Mouse (Mus musculus) lung, postnatal 4 days (tissue): Measurements from ENCODE around the gene Mydgf.
A peak's percentile ranks its signal among the peaks of the same experiment; 100 is the strongest.

Experiments used
- DNase-seq, 2 experiments: peaks; one replicate each; pipeline ENCODE4 v3.0.0; 2021

Gene Mydgf

GRCm38 (mm10) chr17:56183658-56184103 lies at the start of gene Mydgf:
Gene Mydgf (minus strand): TSS chr17:56183920.
- peak; percentile 96 to 97 for DNase-seq

GRCm38 (mm10) chr17:56233389-56233788 lies 49.7 kb upstream of the Mydgf start:
- no peak for DNase-seq

DNA sequence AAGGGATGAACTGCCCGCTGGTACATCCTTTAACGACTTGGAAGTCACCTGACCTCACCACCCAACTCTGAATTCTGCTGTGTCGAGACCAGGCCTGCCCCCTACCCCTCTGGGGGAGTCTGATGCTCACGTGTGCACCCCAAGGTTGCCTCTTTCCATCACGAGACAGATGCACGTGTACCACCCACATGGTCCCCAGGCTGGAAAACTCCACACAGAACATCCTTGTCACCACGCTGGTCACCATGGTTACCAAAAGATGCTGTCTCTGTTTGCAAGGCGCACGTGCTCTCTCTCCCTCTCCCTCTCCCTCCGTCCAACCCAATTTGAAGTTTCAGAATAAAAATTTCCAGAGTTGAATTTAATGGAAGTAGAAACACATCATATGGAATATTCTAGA lies 46.2 kb upstream of the Mydgf start:
- no peak for DNase-seq

GRCm38 (mm10) chr17:56226566-56226965 lies 42.8 kb upstream of the Mydgf start:
- DNase-seq = no peak

DNA sequence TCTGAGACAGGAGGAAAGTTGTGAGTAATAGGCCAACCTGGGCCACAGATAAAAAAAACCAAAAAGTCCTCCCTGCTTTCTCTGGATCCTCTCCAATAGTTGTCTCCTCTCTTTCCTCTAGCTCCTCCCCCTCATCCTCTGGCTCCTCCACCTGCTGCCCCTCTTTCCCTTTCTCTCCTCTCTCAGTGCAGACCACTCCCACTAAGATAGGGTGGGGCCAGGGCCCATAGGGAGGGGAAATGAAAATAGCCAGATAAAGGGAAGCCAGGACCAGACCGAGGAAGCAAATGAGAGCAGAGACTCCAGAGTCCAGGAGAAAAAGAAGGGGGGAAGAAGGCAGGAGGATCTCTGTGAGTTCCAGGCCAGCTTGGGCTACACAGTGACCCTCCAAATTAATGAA lies 41.2 kb upstream of the Mydgf start:
- no peak for DNase-seq

DNA sequence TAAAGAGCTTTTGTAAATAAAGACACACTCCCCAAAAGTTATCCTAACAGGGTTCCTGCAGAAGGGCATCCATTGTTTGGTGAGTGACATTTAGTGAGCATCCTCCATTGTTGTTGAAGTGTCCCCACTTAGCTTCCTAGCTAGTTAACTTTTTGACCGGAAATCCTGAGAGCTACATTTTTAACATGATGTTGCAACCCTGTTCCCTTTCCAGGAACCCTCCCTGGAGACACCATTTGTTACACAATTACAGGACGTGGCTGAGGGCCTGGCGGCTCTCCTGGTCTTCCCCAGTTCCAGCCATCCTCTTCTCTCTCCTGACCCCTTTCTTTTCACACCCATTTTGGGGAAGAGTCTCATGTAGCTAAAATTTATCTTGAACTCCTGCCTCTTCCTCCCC lies 36.1 kb upstream of the Mydgf start:
- DNase-seq = peak; percentile 50 to 62

DNA sequence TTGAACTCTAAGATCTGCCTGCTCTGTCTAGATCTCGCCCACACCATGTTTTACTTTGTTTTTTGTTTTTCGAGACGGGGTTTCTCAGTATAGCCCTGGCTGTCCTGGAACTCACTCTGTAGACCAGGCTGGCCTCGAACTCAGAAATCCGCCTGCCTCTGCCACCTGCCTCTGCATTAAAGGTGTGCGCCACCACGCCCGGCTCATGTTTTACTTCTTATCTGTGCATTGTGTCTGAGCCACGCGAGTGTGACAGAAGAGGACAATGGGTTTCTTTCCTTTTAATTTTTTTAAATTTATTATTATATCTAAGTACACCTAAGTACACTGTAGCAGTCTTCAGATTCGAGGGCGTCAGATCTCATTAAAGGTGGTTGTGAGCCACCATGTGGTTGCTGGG lies 35.5 kb upstream of the Mydgf start:
- no peak for DNase-seq

DNA sequence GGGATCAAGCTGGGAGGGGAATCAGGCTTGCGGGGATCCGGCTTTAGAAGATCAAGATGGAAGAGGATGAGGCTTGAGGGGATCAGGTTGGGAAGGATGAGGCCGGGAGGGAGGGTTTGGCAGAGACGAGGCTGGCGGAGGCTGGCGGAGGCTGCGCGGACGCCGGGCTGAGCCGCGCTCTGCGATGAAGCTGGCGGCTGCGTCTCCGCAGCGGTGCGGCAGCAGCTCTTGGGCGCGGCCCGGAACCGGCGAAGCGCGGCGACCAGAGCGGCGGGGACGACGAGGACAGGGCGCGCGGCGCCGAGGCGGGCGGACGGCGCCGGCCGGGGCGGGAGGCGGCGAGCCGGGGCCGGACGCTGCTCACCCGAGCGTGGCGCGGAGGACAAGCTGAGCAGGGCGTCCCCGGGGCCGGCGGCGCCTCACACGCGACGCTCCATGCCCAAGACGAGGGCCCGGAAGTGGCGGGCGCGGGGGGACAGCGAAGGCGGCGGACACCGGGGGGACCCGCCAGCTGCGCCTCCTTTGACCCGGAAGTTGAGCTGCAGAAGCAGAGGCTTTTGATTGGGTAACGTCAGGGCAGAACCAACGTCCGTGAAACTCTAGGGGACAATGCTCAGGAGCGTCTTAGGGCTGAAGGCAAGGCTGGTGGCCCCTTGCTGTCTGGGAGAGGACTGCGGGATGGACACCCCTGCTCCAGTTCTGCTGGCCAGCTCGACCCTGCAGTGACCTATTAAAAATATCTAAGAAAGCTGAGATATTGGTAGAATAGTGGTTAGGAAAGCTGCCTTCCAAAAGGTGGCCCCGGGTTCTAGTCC lies 34.9 kb upstream of the Mydgf start, which contains the start of gene Dpp9:
Gene Dpp9 (minus strand): TSS at position 529 of the 815 bp plus-strand sequence.
- peak; percentile 92 to 96 for DNase-seq

DNA sequence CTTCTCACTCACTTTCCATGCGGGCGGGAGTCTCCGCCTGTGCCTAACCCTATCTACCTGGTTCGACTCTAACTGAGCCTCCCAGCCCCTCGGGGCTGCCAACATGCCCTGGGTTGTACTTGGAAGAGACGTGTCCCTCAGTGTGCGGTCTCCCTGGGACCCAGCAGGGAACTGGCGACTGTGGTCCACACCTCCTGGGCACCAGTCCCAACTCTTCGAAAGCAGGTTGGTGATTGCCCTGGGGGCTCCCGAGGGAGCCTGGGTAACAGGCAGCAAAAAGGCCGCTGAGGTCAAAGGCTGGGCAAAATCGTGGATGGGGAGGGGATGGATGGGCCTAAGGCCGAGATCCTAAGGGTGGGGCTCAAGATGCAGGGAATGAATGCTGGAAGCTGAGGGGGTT lies 34.0 kb upstream of the Mydgf start:
- peak in 1 of 2 experiments; percentile 27 for DNase-seq

DNA sequence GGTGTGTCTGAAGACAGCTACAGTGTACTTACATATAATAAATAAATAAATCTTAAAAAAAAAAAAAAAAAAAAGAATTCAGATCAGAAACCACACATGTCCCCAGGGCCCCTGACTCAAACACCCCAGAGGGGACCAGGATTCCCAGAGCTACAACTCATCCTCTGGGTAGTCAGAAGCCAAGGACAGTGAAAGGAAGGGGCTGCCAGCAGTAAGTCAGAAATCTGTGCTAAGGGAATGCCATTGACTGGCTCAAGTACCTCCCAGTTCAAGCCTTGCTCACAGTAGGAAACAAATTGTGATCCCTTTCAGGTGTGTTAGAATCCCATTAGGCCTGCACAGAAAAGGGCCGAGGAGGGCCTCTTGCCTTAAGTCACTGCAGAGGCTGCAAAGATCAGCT lies 30.5 kb upstream of the Mydgf start:
- DNase-seq = no peak

DNA sequence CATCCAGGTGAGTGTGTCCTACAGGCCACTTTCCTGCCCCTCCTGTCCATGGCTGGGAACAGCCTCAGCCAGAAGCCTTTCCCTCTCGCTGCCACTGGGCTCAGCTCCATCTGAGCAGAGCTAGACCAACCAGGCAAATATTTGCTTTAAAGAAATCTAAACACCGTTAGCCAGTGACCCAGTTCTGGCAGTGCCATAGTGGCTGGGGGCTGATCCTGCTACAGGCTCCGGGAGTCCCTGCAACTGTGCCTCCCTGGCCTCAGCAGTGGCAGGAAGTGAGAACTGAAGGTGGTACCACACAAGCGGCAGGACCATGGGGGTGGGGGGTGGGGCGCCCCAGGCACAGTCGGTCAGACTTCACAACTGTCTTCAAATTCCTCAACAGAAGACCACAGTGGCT lies 29.0 kb upstream of the Mydgf start:
- DNase-seq = peak; percentile 36 to 60

- peak in 1 of 2 experiments; percentile 27 for DNase-seq
Observed at GRCm38 (mm10) chr17:56211090-56211489, 27.4 kb upstream of the Mydgf start.

DNA sequence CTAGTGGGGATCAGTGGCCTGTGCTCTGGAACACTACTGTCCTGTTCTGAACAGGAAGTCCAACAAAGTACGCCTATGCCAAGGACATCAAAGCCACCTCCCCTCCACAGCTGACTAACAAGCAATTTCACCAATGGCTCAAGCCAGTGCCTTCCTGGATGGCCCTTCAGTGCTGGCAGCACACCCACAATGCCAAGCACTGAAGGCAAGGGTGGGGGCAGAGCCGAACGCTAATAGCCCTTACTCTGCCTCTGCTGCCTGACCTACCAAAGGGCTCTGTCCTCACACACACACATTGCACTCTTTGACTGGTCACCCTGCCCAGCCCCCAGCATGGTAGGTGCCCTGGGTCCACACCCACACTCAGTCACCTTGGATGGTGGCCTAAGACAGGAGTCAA lies 25.1 kb upstream of the Mydgf start:
- DNase-seq = peak; percentile 65 to 87

GRCm38 (mm10) chr17:56207963-56208530 lies 24.3 kb upstream of the Mydgf start:
- no peak for DNase-seq

DNA sequence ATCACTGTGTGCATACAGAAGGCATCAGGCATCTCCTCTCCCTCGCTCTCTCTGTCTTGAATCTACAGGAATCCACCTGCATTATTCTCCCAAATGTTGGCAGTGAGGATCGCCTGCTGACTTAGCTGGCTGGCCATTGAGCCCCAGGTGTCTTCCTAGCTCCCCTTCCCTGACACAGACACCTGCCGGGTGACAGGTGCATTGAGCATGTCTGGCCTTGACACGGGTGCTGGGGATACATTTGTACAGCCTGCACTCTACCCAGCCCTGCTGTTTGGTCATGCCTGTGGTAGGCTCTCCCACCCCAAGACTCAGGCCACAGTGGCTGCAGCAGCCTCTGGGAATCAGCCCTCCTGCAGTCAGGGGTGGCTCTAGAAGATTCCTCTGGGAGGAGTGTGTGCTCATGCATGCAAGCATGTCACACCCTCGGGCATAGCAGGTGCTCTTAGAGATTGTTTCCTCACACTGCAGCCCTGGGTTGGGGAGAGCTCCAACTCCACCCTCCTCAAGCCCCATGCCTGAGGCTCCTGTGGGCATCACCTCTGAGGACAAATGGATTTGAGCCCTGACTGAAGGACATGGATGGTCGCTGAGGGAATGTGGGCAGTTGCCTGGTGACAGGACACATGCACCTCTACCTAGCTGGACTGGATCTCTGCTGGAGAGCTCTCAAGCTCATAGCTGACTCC lies 23.4 kb upstream of the Mydgf start:
- peak in 1 of 2 experiments; percentile 49 for DNase-seq

DNA sequence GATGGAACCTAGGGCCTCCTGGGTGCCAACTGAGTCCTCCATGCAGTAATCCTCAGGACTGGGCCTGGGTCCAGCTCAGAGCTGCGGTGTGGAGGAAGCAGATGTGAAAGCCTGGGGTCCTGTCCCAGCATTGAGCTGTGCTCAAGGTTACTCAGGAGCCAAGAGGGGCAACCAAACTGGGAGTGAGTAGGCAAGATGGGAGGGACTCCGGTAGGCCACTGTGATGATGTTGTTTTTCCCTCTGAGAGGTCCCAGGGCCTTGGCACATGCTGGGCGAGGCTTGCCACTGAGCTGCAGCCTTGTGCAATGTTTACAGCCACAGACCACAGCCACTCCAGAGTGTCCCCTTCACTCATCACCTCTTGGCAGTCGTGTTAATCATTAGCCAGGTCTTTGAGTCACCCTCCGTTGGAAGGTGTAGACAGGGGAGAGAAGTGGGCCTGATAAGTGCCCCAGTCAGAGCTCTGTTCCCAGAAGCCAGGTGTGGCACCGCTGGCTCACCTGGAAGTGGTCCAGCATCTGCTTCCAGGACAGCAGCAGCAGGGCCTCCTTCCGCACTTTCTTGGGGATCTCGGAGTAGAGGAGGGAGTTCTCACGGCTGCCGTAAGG lies 22.7 kb upstream of the Mydgf start:
- peak; percentile 77 to 90 for DNase-seq

- no peak for DNase-seq
Observed at GRCm38 (mm10) chr17:56203729-56204128, 20.0 kb upstream of the Mydgf start.

DNA sequence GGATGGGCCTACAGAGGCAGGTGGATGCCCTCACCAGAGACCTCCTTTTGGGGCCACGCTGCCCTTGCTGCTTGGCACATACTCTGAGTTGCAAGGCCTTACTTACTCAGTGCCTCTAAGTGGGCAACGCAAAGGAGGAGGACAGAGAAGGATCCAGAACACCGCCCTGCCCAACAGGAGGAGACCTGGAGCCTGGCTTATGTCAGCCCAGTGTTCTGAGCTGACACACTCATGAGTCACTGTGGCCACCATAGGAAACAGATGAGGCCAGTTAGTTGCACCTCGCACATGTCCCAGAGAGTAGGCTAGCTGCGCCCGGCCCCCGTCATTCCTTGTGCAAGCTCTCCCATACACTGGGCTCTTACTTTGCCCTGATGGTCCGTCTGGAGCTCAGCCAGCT lies 18.8 kb upstream of the Mydgf start:
- no peak for DNase-seq

GRCm38 (mm10) chr17:56201642-56202041 lies 17.9 kb upstream of the Mydgf start:
- DNase-seq = no peak

DNA sequence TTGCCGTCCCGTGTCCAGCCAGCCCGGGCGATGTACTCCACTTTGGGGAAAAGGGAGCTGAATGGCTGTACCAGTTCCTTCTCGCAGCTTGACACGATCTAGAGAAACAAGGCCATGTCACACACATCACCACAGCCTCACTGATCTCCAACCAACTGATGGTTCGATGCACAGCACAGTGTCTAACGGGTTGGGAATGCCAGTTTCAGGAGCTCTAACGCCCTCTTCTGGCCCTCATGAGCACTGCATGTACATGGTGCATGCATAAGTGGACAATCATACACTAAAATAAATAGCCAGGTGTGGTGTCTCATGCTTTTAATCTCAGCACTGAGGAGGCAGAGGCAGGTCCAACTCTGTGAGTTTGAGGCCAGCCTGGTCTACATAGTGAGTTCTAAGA lies 16.9 kb upstream of the Mydgf start:
- DNase-seq = no peak

GRCm38 (mm10) chr17:56196860-56197259 lies 13.1 kb upstream of the Mydgf start:
- DNase-seq = no peak

DNA sequence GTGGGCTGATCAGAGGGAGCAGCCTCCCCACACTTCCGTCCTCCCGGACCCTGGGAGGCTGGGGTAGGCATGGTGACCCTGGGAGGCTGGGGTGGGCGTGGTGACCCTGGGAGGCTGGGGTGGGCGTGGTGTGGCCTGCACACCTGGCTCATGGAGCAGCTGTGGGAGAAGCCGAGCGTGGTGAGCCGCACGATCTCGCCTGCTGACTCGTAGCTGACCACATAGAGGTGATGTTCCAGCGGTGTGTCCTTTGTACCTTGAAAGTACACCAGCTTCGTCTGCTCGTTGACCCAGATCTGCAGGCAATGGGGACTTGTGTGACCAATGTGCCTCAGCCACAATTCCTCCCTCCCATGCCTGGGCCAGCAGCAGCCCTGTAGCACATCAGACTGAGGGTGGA lies 11.0 kb upstream of the Mydgf start:
- no peak for DNase-seq

DNA sequence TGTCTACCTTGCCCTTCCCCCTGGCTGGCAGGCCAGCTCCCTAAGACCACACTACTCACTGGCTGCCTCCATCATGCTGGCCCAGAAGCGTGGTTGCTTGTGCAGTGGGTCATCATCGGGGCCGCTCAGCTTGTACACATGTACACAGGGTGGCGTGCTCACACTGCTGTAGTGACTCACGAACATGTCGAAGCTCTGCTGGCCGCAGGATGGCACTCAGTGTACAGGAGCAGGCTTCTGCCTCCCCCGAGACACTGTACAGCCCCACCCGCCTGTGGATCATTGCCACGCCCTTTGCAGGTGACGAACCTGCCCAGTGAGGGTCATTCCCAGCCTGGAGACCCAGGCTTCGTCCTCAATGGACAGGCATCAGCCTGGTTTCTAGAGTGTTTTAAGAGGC lies 10.6 kb upstream of the Mydgf start:
- no peak for DNase-seq
